Mouse (Mus musculus): ENCODE measurements at regions not wholly inside any gene's neighbourhood (a gene's known extent, or its start where the extent isn't known, plus 50 kb on each side); places are given as distances from the start of the nearest gene placed in this dataset.

DNA sequence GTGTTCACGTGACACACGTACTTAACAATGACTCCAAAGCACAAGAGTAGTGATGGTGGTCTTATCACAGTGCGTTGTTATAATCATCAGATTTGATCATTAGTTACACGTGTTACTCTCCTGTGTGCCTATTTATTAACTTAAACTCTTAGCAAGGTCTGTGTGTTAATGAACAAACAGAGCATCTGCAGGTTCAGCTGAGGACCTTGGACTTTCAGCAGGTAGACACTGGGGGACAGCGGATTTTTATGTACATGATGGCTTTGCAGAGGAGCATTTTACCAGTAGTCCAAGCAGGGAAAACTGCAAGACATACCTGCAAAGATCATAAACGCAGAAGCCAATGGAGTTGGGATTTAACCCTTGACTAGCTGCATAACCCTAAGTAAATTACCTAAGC lies 211.7 kb upstream of the Ntm start:
- DNase-seq (ENCODE audit: low read depth, low spot score) = no peak

- no peak for DNase-seq (ENCODE audit: low read depth, low spot score)
Measured at GRCm38 (mm10) chr9:30175376-30175775, 212.4 kb upstream of the Ntm start.

- DNase-seq (ENCODE audit: low read depth, low spot score) = no peak
Measured at GRCm38 (mm10) chr9:30183409-30183808, 220.5 kb upstream of the Ntm start.

GRCm38 (mm10) chr9:30184996-30185763 lies 222.2 kb upstream of the Ntm start:
- DNase-seq (ENCODE audit: low read depth, low spot score) = no peak

- no peak for DNase-seq (ENCODE audit: low read depth, low spot score)
Measured at GRCm38 (mm10) chr9:30186261-30186660, 223.3 kb upstream of the Ntm start.

- no peak for DNase-seq (ENCODE audit: low read depth, low spot score)
Measured at GRCm38 (mm10) chr9:30190078-30190477, 227.1 kb upstream of the Ntm start.

DNA sequence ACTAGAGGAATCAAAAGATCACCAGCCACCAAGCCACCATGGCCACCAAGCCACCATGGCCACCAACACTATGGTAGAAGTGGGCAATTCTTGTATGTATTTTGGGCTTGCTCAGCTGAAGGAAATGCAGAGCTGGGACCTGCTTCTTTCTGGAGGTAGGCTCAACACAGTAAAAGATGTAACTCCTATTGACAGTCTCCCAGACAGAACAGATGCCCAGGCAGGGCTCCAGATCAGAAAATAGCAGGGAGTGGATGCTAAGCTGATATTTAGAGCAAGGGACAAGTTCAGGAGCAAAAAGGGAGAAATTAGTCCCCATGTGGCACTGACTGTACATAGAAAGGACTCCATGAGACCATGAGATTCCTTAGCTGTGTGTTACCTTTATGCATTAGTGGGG lies 228.2 kb upstream of the Ntm start:
- no peak for DNase-seq (ENCODE audit: low read depth, low spot score)

- no peak for DNase-seq (ENCODE audit: low read depth, low spot score)
Measured at GRCm38 (mm10) chr9:30191902-30192301, 229.0 kb upstream of the Ntm start.

- DNase-seq (ENCODE audit: low read depth, low spot score) = no peak
Measured at GRCm38 (mm10) chr9:30194866-30195265, 231.9 kb upstream of the Ntm start.

GRCm38 (mm10) chr9:30202411-30202810 lies 224.5 kb upstream of the Snx19 start:
- no peak for DNase-seq (ENCODE audit: low read depth, low spot score)

- DNase-seq (ENCODE audit: low read depth, low spot score) = no peak
Measured at GRCm38 (mm10) chr9:30207631-30208030, 219.3 kb upstream of the Snx19 start.

DNA sequence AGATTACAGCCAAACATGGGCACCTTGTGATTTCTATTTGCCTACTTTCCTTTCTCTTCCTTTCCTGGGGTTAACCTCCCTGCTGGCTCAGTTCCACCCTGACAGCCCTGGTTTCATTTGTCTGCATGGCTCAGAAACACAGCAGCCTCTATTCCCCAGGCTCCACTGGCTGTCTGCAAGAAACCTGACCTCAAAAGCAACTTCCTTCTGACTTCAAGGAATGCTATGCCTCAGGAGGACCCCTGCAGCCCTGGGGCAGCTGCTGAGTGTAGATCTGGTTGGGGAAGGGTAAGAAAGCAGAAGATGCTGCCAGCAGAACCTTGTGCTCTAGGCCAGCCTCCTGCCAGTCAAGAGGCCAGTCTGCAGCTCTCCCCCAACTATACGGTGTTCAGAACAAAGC lies 217.1 kb upstream of the Snx19 start:
- DNase-seq (ENCODE audit: low read depth, low spot score) = no peak

- DNase-seq (ENCODE audit: low read depth, low spot score) = no peak
Measured at GRCm38 (mm10) chr9:30212471-30213075, 214.3 kb upstream of the Snx19 start.

GRCm38 (mm10) chr9:30234501-30235163 lies 192.3 kb upstream of the Snx19 start:
- DNase-seq (ENCODE audit: low read depth, low spot score) = no peak

GRCm38 (mm10) chr9:30235791-30236190 lies 191.1 kb upstream of the Snx19 start:
- no peak for DNase-seq (ENCODE audit: low read depth, low spot score)

DNA sequence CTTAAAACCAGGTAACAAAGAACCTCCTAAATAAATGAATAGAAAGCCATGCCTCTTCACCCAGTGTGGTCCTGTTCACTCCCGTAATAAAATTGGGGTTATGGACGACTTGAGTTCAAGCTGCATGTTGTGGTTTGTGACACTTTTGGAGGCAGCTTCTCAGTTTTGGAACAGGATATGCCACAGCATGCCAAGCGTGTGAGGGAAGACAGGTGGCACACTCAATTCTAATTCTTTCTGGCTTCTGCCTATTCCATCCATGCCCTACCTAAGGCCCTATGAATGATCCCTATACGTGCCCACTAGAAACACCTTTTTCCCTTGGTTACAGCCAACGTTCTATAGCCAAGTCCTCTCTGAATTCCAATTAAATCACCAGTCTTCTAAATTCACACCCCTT lies 184.8 kb upstream of the Snx19 start:
- DNase-seq (ENCODE audit: low read depth, low spot score) = no peak

GRCm38 (mm10) chr9:30264533-30265168 lies 162.3 kb upstream of the Snx19 start:
- DNase-seq (ENCODE audit: low read depth, low spot score) = peak; percentile 20

DNA sequence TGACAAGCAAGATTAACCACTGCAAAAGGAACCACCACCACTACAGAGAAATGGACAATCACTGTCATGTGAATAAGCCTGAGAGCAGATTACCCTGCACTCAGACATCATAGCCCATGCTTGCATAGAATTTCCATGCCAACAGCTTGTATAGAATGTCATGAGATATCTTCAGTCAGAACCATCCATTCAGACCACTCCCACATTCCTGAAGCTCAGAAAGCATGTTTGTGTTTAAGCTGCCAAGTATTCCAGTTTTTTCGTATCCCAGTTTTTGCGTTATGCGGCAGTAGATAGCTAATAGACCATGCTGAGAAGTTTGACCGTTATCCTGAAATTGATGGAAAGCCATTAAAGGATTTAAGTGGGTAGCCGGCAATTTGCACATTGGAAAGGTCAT lies 155.8 kb upstream of the Snx19 start:
- no peak for DNase-seq (ENCODE audit: low read depth, low spot score)

- DNase-seq (ENCODE audit: low read depth, low spot score) = no peak
Measured at GRCm38 (mm10) chr9:30273836-30274235, 153.1 kb upstream of the Snx19 start.

DNA sequence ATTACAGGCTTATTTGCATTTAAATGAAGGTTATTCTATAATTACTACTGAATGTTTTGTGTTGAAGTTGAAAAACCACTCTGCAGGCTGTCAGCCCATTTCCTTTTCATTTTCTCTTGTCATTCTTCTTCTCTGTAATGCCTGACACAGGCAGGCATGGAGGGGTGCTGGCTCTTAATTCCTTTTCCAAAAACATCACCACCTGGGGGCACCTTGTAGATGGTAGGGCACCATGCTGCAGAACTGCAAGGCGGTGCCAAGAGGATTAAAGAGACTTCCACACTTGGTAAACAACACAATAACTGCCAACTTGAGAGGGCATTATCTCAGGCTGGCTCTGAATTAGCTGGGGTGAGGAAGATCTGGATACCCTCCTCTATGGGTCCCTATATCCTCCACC lies 148.7 kb upstream of the Snx19 start:
- DNase-seq (ENCODE audit: low read depth, low spot score) = no peak

DNA sequence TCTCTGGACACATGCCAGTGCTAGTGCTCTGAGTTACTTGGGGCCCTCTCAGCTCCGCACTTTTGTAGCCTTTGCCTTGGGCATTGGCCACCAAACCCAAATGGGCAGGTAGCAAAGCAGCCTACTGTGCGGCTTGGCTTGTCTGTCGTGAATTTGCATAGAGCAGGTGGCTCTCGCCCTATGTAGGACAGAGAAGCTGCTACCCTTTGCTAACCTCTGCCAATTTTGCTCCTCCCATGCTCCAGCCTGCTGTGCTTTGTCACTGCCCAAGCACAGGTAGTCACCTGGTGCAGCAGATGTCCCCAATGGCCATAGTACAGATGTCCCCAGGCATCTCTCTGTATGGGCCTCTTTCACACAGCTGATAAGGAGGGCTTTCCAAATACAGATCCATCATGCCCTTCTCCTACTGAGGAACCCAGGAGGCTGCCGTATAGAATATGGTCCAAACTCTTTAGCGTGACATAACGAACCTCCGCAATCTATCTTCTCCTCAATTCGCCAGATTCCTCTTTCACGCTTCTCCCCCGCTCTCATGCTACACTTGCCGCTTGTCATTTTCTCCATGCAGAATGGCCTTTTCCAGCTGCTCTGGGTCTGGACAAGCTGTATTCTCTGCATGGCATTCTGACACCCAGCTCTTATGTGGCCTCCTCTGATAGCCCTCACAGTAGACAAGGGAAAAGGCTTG lies 143.7 kb upstream of the Snx19 start:
- no peak for DNase-seq (ENCODE audit: low read depth, low spot score)

GRCm38 (mm10) chr9:30283771-30284148 lies 143.1 kb upstream of the Snx19 start:
- no peak for DNase-seq (ENCODE audit: low read depth, low spot score)

Measured in WW6 (cell line).